Mouse (Mus musculus): ENCODE measurements around the gene Pde4d.

DNA sequence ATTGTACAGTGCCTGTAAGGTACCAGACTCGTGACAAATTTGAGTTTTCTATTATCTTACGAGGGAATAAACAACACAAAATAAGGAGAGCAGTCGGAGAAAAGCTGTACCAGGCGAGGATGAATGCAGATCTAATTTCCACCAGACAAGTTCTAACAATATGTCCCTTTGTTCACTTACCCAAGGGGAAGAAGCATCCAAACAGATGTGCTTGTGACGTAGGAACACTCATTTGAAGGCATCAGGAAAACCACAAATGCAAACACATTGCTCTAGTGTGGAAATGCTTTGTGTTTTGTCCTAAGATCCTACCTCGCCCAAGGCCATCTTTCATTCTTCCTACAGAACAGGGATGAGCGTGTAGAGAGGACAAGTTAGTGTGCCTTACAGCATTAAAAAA, 411.0 kb downstream of the Pde4d start:
- TF ChIP-seq CTCF (IDR thresholded peaks at IDR 0.05; ENCODE audit: low read depth), result no peak
- no peak for TF ChIP-seq EP300 (optimal IDR thresholded peaks at IDR 0.05)

Data from stomach, postnatal 0 days (tissue).